Mouse (Mus musculus) G1E (cell line): Measurements from ENCODE around the gene N4bp1.

ENCODE experiments used
- CTCF ChIP-seq: IDR thresholded peaks from 2 replicates; pipeline ENCODE4 v1.5.1; 2012; ENCODE audit warnings: low read depth, low read length, inconsistent platforms, mixed read lengths
- GATA1 ChIP-seq: IDR thresholded peaks from 2 replicates; pipeline ENCODE4 v1.6.1; 2012; ENCODE audit warnings: borderline replicate concordance, low read length, inconsistent platforms, mixed read lengths
- POLR2AphosphoS5 ChIP-seq: IDR thresholded peaks from 2 replicates; pipeline ENCODE4 v1.6.1; 2012; ENCODE audit warnings: low read depth, low read length, inconsistent platforms; ENCODE audit not compliant: insufficient replicate concordance

- no peak for TF ChIP-seq GATA1
- TF ChIP-seq CTCF = no peak
- no peak for TF ChIP-seq POLR2AphosphoS5
Measured at GRCm38 (mm10) chr8:86768499-86768898, 116.6 kb downstream of the N4bp1 start.
